Mouse (Mus musculus) CH12.LX (cell line): ENCODE measurements around the gene Ddost. TPM values are rescaled to one million over a fixed set of nuclear protein-coding genes. Genes with fewer than 3 reads are reported as not detected.

ENCODE experiments used
- DNase-seq: peaks from one replicate; pipeline ENCODE4 v3.0.0-alpha.2; 2013; ENCODE audit errors: extremely low read depth
- H3K27ac ChIP-seq: 2 replicates; pipeline ENCODE4 v1.5.1; 2012; ENCODE audit warnings: low read depth, mild to moderate bottlenecking, control low read depth, moderate library complexity; ENCODE audit not compliant: insufficient read depth
- H3K27me3 ChIP-seq: replicated peaks from 2 replicates; pipeline ENCODE3; 2012; ENCODE audit warnings: inconsistent platforms
- H3K36me3 ChIP-seq, 2 experiments: replicated peaks in 1 of 2; 2 replicates each; pipeline versions ENCODE3 to v1.6.1; 2012; ENCODE audit warnings: inconsistent platforms in 1 of 2, low read length in 1 of 2, mild to moderate bottlenecking in 1 of 2, mixed read lengths in 1 of 2, moderate library complexity in 1 of 2; ENCODE audit not compliant: control insufficient read depth in 1 of 2, insufficient read depth in 1 of 2
- H3K4me1 ChIP-seq, 2 experiments: 2 replicates each; pipeline ENCODE4 v1.6.1; 2012; ENCODE audit warnings: inconsistent platforms in 1 of 2, moderate library complexity in 1 of 2; ENCODE audit not compliant: insufficient read depth in 2 of 2, control insufficient read depth in 1 of 2
- H3K4me2 ChIP-seq: 2 replicates; pipeline ENCODE4 v1.6.1; 2012; ENCODE audit warnings: low read depth, mild to moderate bottlenecking, control low read depth; ENCODE audit not compliant: poor library complexity, insufficient read depth, severe bottlenecking
- H3K4me3 ChIP-seq, 3 experiments: fragments of 150-350 bp in 1 of 3; sonication (generic) in 1 of 3; replicated peaks in 1 of 3; 2 replicates each; pipeline versions ENCODE3 to v1.5.1; 2011 to 2012; ENCODE audit warnings: low read depth in 2 of 3, low read length in 2 of 3, mild to moderate bottlenecking in 2 of 3, moderate library complexity in 2 of 3, control low read depth in 1 of 3, improper control_type of control experiment in 1 of 3, inconsistent platforms in 1 of 3, mixed read lengths in 1 of 3; ENCODE audit not compliant: poor library complexity in 1 of 3
- H3K79me2 ChIP-seq: replicated peaks from 2 replicates; pipeline ENCODE4 v1.6.1; 2012; ENCODE audit warnings: mild to moderate bottlenecking, moderate library complexity; ENCODE audit not compliant: control insufficient read depth, poor library complexity, insufficient read depth, severe bottlenecking; ENCODE audit errors: extremely low read depth
- H3K9ac ChIP-seq: 2 replicates; pipeline ENCODE4 v1.6.1; 2012; ENCODE audit warnings: low read depth, mild to moderate bottlenecking, control low read depth, moderate library complexity; ENCODE audit not compliant: insufficient read depth
- H3K9me3 ChIP-seq: replicated peaks from 2 replicates; pipeline ENCODE3; 2012; ENCODE audit warnings: low read length, inconsistent platforms, mixed read lengths
- BHLHE40 ChIP-seq: IDR thresholded peaks from 2 replicates; pipeline ENCODE4 v1.6.1; 2011; ENCODE audit warnings: mild to moderate bottlenecking, low read depth, low read length, improper control_type of control experiment
- CTCF ChIP-seq, 2 experiments: IDR thresholded peaks in 1 of 2; conservative IDR thresholded peaks in 1 of 2; 2 replicates each; pipeline ENCODE4 v1.5.1; 2011 to 2012; ENCODE audit warnings: low read depth in 2 of 2, low read length in 2 of 2, improper control_type of control experiment in 1 of 2, inconsistent platforms in 1 of 2, mild to moderate bottlenecking in 1 of 2, moderate library complexity in 1 of 2
- E2F4 ChIP-seq: IDR thresholded peaks from 2 replicates; pipeline ENCODE4 v1.6.1; 2011; ENCODE audit warnings: low read depth, low read length, improper control_type of control experiment; ENCODE audit not compliant: insufficient replicate concordance
- ELF1 ChIP-seq: IDR thresholded peaks from 2 replicates; pipeline ENCODE4 v1.6.1; 2014; ENCODE audit warnings: low read depth, mild to moderate bottlenecking, inconsistent platforms, low read length, improper control_type of control experiment
- ETS1 ChIP-seq: conservative IDR thresholded peaks from 2 replicates; pipeline ENCODE4 v1.6.1; 2012; ENCODE audit warnings: low read depth, mild to moderate bottlenecking, inconsistent platforms, low read length, improper control_type of control experiment, moderate library complexity
- JUND ChIP-seq: conservative IDR thresholded peaks from 2 replicates; pipeline ENCODE4 v1.6.1; 2011; ENCODE audit warnings: low read depth, low read length, improper control_type of control experiment
- MAFK ChIP-seq: IDR thresholded peaks from 2 replicates; pipeline ENCODE4 v1.6.1; 2011; ENCODE audit warnings: low read length, improper control_type of control experiment; ENCODE audit not compliant: insufficient replicate concordance
- MYC ChIP-seq: IDR thresholded peaks from 2 replicates; pipeline ENCODE4 v1.6.1; 2011; ENCODE audit warnings: low read depth, mild to moderate bottlenecking, improper control_type of control experiment, low read length
- NRF1 ChIP-seq: IDR thresholded peaks from 2 replicates; pipeline ENCODE4 v1.6.1; 2014; ENCODE audit warnings: low read depth, mild to moderate bottlenecking, inconsistent platforms, low read length, improper control_type of control experiment, moderate library complexity
- PAX5 ChIP-seq: IDR thresholded peaks from 2 replicates; pipeline ENCODE4 v1.6.1; 2012; ENCODE audit warnings: low read length, inconsistent platforms, mixed read lengths
- POLR2AphosphoS2 ChIP-seq: IDR thresholded peaks from 2 replicates; pipeline ENCODE4 v1.6.1; 2011; ENCODE audit warnings: low read depth, low read length, improper control_type of control experiment
- RAD21 ChIP-seq: IDR thresholded peaks from 2 replicates; pipeline ENCODE4 v1.6.1; 2011; ENCODE audit warnings: low read depth, mild to moderate bottlenecking, low read length, improper control_type of control experiment, moderate library complexity
- SMC3 ChIP-seq: IDR thresholded peaks from 2 replicates; pipeline ENCODE4 v1.6.1; 2011; ENCODE audit warnings: low read depth, low read length, improper control_type of control experiment
- USF1 ChIP-seq: IDR thresholded peaks from 2 replicates; pipeline ENCODE4 v1.6.1; 2014; ENCODE audit warnings: low read depth, mild to moderate bottlenecking, inconsistent platforms, low read length, improper control_type of control experiment
- ZC3H11A ChIP-seq: IDR thresholded peaks from 2 replicates; pipeline ENCODE4 v1.6.1; 2012; ENCODE audit warnings: low read depth, mild to moderate bottlenecking, inconsistent platforms, low read length, improper control_type of control experiment
- ZKSCAN1 ChIP-seq: IDR thresholded peaks from 2 replicates; pipeline ENCODE4 v1.6.1; 2012; ENCODE audit warnings: low read depth, inconsistent platforms, low read length, improper control_type of control experiment, borderline replicate concordance
- ZMIZ1 ChIP-seq: IDR thresholded peaks from 2 replicates; pipeline ENCODE4 v1.6.1; 2012; ENCODE audit warnings: low read depth, mild to moderate bottlenecking, inconsistent platforms, low read length, improper control_type of control experiment
- dilution Hi-C: fragments of 300-500 bp; cut with MboI; formaldehyde crosslinking; loops from 2 replicates; pipeline ENCODE4 v1.14.3; 2020; ENCODE audit warnings: low sequenced_read_pairs; ENCODE audit not compliant: extremely low pct_unique_long_range_greater_than_20kb, extremely low pct_ligation_motif_present
- in situ Hi-C: fragments of 300-500 bp; cut with MboI; formaldehyde crosslinking; loops from 3 replicates; pipeline ENCODE4 v1.14.3; 2019; ENCODE audit warnings: low sequenced_read_pairs, low pct_ligation_motif_present, low pct_unique_long_range_greater_than_20kb, mixed read lengths
- polyA plus RNA-seq: library from polyadenylated mRNA; unstranded; fragments of >175 nt; gene quantifications from 2 replicates; pipeline ENCODE4 v1.2.1, GENCODE M21; 2012; ENCODE audit warnings: low read depth; ENCODE audit not compliant: insufficient read length
- total RNA-seq, 2 experiments: library from RNA; depleted of rRNA; stranded (reverse); fragments of 300-350 nt in 1 of 2; fragments of >200 nt in 1 of 2; gene quantifications; 2 replicates each; pipeline ENCODE4 v1.2.3; 2012 to 2014

Ddost gene
- total and polyA plus RNA-seq, 3 experiments: 163 to 186 (median 164) TPM

- in situ Hi-C loops (loop anchor here (5.0 to 25.0 kb wide), 2 partner anchors 117 to 353 kb away; partner anchors contain the start of gene Mul1), dilution Hi-C loops (no loop called here)
- Histone ChIP-seq H3K27ac (no peak overlapping the region), H3K79me2 (no peaks in the 10 kb centered on the region), H3K9ac (no peak overlapping the region), H3K4me3 (no peak overlapping the region), H3K4me2 (no peak overlapping the region), H3K27me3 (no peaks in the 10 kb centered on the region), H3K4me1 (no peaks in the 10 kb centered on the region), H3K9me3 (peaks cover 2% of the 10 kb centered on the region), H3K36me3 (peaks cover 31 to 68% of the 10 kb centered on the region in 2 experiments)
- peak; percentile 35 for DNase-seq
- peak; percentile 30 to 54; a peak in 3 of 4 replicates for TF ChIP-seq CTCF (conservative IDR thresholded peaks at IDR 0.05 in 1 of 2, IDR thresholded peaks at IDR 0.05 in 1 of 2; ENCODE audit: low read depth in 2 of 2, low read length in 2 of 2)
- TF ChIP-seq SMC3: peak; percentile 7; the same call in 1 of the 2 replicates
- TF ChIP-seq ELF1: no peak
Measured at GRCm38 (mm10) chr4:138315781-138316180, 11.3 kb downstream of the Ddost start.

DNA sequence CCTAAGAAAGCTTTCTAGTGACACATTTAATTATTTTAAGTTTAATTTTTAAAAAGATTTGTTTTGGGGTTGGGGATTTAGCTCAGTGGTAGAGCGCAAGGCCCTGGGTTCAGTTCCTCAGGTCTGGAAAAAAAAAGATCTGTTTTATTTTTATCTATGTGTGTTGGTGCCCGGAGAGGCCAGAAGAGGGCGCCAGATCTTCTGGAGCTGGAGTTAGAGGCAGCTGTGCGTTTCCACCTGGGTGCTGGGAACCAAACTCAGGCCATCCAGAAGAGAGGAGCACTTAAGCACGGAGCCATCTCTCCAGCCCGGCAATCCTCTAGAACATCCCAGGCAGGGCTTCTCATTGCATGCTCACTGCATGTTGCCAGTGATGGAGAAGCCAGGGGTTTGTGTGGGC, 11.8 kb downstream of the Ddost start:
- Histone ChIP-seq H3K27me3 (no peaks in the 10 kb centered on the region), H3K4me3 (no peak overlapping the region), H3K79me2 (no peaks in the 10 kb centered on the region), H3K9ac (no peak overlapping the region), H3K4me2 (no peak overlapping the region), H3K36me3 (peaks cover 25 to 62% of the 10 kb centered on the region in 2 experiments), H3K9me3 (peaks cover 2% of the 10 kb centered on the region), H3K27ac (no peak overlapping the region), H3K4me1 (no peaks in the 10 kb centered on the region)
- no peak for TF ChIP-seq USF1
- TF ChIP-seq POLR2AphosphoS2: no peak
- no peak for TF ChIP-seq PAX5
- TF ChIP-seq CTCF (conservative IDR thresholded peaks at IDR 0.05 in 1 of 2, IDR thresholded peaks at IDR 0.05 in 1 of 2; ENCODE audit: low read depth in 2 of 2, low read length in 2 of 2): peak in 1 of 2 experiments; percentile 25; a peak in 2 of 4 replicates
- no peak for DNase-seq
- in situ Hi-C loops (loop anchor here (5.0 to 25.0 kb wide), 2 partner anchors 116 to 354 kb away; partner anchors contain the start of gene Mul1), dilution Hi-C loops (no loop called here)

DNA sequence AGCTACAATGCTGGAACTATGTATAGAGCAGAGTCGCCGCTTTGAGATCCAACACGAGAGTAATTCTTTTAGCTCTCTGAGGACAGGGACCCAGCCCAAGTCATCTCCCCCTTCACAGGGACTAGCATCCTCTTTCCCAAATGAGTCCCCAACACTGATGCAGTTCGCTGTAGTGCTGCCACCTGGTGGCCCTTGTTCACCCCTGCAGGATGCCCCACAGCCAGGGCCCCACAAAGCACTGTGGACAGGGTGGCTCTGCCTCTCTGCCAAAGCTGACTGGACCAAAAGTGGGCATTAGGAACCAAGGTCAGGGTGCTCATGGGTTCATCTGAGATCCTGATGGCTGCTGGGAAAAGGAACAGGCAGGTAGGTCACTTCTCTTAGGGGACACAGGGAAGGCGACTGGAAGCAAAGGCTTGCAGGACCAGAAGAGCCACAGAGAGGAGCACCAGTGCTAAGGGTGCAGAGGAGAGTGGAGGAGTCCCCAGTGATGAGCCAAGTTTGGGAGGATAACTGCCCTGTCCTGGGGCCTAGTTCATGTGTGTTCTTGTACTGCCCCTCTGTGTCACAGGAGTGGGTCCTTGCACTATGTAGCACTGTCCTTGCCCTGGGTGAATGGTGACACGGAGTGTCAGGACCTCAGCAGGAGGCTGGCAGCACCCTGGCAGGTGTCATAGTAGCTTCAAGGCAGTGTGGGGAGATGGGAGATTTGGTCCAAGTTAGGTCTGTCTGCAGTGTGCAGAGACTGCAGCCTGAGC, 14.2 kb downstream of the Ddost start:
- in situ Hi-C loops: loop anchor here (5.0 to 25.0 kb wide), 2 partner anchors 114 to 356 kb away; partner anchors contain the start of gene Mul1
- H3K79me2 ChIP-seq: no peaks in the 10 kb centered on the region
- peaks cover 2% of the 10 kb centered on the region for H3K9me3 ChIP-seq
- no peak overlapping the region for H3K9ac ChIP-seq
- H3K27me3 ChIP-seq: peaks cover 4% of the 10 kb centered on the region
- H3K4me3 ChIP-seq: no peak overlapping the region
- H3K4me1 ChIP-seq: no peaks in the 10 kb centered on the region
- TF ChIP-seq RAD21 (peak; percentile 3), ELF1 (no peak), ZKSCAN1 (no peak), CTCF (conservative IDR thresholded peaks at IDR 0.05 in 1 of 2, IDR thresholded peaks at IDR 0.05 in 1 of 2; ENCODE audit: low read depth in 2 of 2, low read length in 2 of 2) (peak; percentile 73 to 77), NRF1 (no peak), ZMIZ1 (no peak), JUND (no peak), ETS1 (no peak), E2F4 (no peak), USF1 (no peak), SMC3 (peak; percentile 45), BHLHE40 (no peak), ZC3H11A (no peak), MAFK (no peak), MYC (no peak)
- no peak overlapping the region for H3K27ac ChIP-seq
- DNase-seq: peak; percentile 50
- dilution Hi-C loops: no loop called here
- H3K4me2 ChIP-seq: no peak overlapping the region
- peaks cover 6 to 39% of the 10 kb centered on the region in 2 experiments for H3K36me3 ChIP-seq
